Mouse (Mus musculus) brain, embryonic 14.5 days (tissue): ENCODE measurements at regions not wholly inside any gene's neighbourhood (a gene's known extent, or its start where the extent isn't known, plus 50 kb on each side); places are given as distances from the start of the nearest gene placed in this dataset.

ENCODE experiments used
- CTCF ChIP-seq: fragments of 200-500 bp; IDR thresholded peaks from 2 replicates; pipeline ENCODE4 v1.5.1; 2012; ENCODE audit warnings: inconsistent platforms, mild to moderate bottlenecking, moderate library complexity, borderline replicate concordance; ENCODE audit not compliant: insufficient read depth, insufficient read length; ENCODE audit errors: extremely low read depth
- POLR2A ChIP-seq: fragments of 200-500 bp; IDR thresholded peaks from 2 replicates; pipeline ENCODE4 v1.6.1; 2012; ENCODE audit warnings: mild to moderate bottlenecking, inconsistent platforms, borderline replicate concordance; ENCODE audit not compliant: poor library complexity, insufficient read depth, insufficient read length, severe bottlenecking; ENCODE audit errors: extremely low read depth

- TF ChIP-seq POLR2A, result no peak
- no peak for TF ChIP-seq CTCF
These were observed 200.7 kb upstream of the A230072I06Rik start for GRCm38 (mm10) chr8:12077896-12078295.
